Mouse (Mus musculus) CH12.LX (cell line): ENCODE results near the gene Abhd14b.

Experiments used
- CTCF ChIP-seq, 2 experiments: IDR thresholded peaks in 1 of 2; conservative IDR thresholded peaks in 1 of 2; 2 replicates each; pipeline ENCODE4 v1.5.1; 2011 to 2012; ENCODE audit warnings: low read depth in 2 of 2, low read length in 2 of 2, improper control_type of control experiment in 1 of 2, inconsistent platforms in 1 of 2, mild to moderate bottlenecking in 1 of 2, moderate library complexity in 1 of 2
- EP300 ChIP-seq: IDR thresholded peaks from 2 replicates; pipeline ENCODE4 v1.6.1; 2011; ENCODE audit warnings: low read length, improper control_type of control experiment
- ETS1 ChIP-seq: conservative IDR thresholded peaks from 2 replicates; pipeline ENCODE4 v1.6.1; 2012; ENCODE audit warnings: low read depth, mild to moderate bottlenecking, inconsistent platforms, low read length, improper control_type of control experiment, moderate library complexity
- GABPA ChIP-seq: IDR thresholded peaks from 2 replicates; pipeline ENCODE4 v1.6.1; 2012; ENCODE audit warnings: low read depth, low read length, improper control_type of control experiment, inconsistent platforms; ENCODE audit not compliant: insufficient replicate concordance
- HCFC1 ChIP-seq: IDR thresholded peaks from 2 replicates; pipeline ENCODE4 v1.6.1; 2012; ENCODE audit warnings: low read depth, mild to moderate bottlenecking, inconsistent platforms, low read length, improper control_type of control experiment
- IRF4 ChIP-seq: IDR thresholded peaks from 2 replicates; pipeline ENCODE4 v1.6.1; 2014; ENCODE audit warnings: low read depth, mild to moderate bottlenecking, inconsistent platforms, low read length, improper control_type of control experiment
- KAT2A ChIP-seq: IDR thresholded peaks from 2 replicates; pipeline ENCODE4 v1.6.1; 2012; ENCODE audit warnings: low read length, improper control_type of control experiment, inconsistent platforms; ENCODE audit not compliant: insufficient replicate concordance
- MAX ChIP-seq: IDR thresholded peaks from 2 replicates; pipeline ENCODE4 v1.6.1; 2011; ENCODE audit warnings: low read length, improper control_type of control experiment
- NELFE ChIP-seq: IDR thresholded peaks from 2 replicates; pipeline ENCODE4 v1.6.1; 2011; ENCODE audit warnings: low read depth, low read length, improper control_type of control experiment
- POLR2A ChIP-seq: IDR thresholded peaks from 2 replicates; pipeline ENCODE4 v1.6.1; 2011; ENCODE audit warnings: low read depth, mild to moderate bottlenecking, improper control_type of control experiment, low read length
- POLR2AphosphoS2 ChIP-seq: IDR thresholded peaks from 2 replicates; pipeline ENCODE4 v1.6.1; 2011; ENCODE audit warnings: low read depth, low read length, improper control_type of control experiment
- RCOR1 ChIP-seq: conservative IDR thresholded peaks from 2 replicates; pipeline ENCODE4 v1.6.1; 2012; ENCODE audit warnings: low read depth, mild to moderate bottlenecking, inconsistent platforms, low read length, improper control_type of control experiment
- TBP ChIP-seq: conservative IDR thresholded peaks from 2 replicates; pipeline ENCODE4 v1.6.1; 2011; ENCODE audit warnings: low read depth, low read length, improper control_type of control experiment
- UBTF ChIP-seq: IDR thresholded peaks from 2 replicates; pipeline ENCODE4 v1.6.1; 2012; ENCODE audit warnings: low read depth, mild to moderate bottlenecking, inconsistent platforms, low read length, improper control_type of control experiment, moderate library complexity

DNA sequence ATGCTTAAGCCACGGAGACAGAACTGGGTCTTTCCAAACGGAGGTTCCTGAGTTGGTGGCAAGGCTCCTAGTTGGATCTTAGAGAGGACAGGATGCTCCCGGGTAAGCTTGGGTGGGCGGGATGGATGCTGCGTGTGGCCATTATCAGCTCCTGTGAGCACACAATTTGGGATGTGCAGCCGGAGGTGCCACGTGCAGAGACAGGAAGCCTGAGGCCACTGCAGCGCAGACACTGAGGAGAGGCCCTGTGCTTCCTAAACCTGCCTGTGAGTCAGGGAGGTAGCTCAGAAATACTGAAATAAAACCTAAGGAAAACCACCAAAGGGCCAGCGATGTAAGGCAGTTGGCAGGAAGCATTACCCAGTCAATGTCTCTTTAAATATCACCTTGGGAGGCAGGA is 22.5 kb downstream of the Abhd14b start:
- TF ChIP-seq IRF4 (no peak), POLR2AphosphoS2 (no peak), POLR2A (no peak), CTCF (conservative IDR thresholded peaks at IDR 0.05 in 1 of 2, IDR thresholded peaks at IDR 0.05 in 1 of 2; ENCODE audit: low read depth in 2 of 2, low read length in 2 of 2) (no peak), EP300 (no peak), KAT2A (no peak), TBP (no peak), HCFC1 (no peak), RCOR1 (no peak), GABPA (no peak), ETS1 (no peak), NELFE (no peak), UBTF (no peak), MAX (no peak)
